Mouse (Mus musculus) spleen, postnatal 4 days (tissue): ENCODE results near the gene Tmem269.

Source experiments
- DNase-seq, 2 experiments: peaks; one replicate each; pipeline ENCODE4 v3.0.0; 2022; ENCODE audit warnings: low spot score in 2 of 2

Tmem269 gene

DNA sequence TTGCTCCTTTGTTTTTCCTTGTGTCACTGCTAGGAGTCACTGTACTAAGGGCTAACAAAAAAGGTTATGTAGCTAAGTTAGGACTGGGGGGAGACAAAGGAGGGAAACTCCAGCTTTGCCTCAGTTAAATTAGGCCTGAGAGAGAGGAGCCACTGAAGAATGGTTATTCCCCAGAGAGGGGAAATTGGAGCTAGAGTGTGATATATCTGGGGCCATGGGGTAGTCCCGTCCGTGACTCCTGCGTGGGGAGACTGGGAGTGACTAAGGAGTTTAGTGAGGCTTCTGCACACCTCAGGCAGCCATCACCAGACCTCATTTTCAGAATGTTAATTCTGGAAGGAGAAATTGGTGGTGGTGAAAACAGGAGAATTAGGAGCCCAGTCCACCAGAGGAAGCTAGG, 16.3 kb upstream of the Tmem269 start:
- no peak for DNase-seq

DNA sequence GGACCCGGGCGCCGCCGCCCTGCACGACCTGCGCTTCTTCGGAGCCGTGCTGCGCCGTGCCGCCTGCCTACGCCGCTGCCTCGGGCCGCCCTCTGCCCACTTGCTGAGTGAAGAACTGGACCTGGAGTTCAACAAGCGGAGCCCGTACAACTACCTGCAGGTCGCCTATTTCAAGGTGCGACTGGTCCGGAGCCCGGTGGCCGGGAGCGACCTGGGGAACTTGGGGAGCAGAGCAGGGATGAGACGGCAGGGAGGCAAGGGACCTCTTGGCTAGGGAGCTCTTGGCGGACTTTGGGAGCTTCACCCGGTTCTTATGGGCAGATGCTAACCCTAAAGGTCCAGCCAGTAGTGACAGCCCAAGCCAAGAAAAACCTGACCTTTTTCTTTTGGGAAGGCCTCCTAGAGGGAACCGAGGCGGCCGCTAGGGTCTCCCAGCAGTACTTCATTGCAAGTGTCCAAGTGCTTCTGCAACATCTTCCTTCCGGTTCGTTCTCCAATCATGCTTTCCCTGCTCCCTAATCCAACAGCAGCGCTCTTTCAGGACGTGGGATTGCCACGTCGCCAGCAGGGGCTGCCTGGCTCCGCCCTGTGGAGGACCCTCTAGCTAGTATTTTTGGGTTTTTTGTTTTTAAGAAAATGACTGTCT, 15.4 kb upstream of the Tmem269 start:
- DNase-seq = peak; percentile 49 to 83

DNA sequence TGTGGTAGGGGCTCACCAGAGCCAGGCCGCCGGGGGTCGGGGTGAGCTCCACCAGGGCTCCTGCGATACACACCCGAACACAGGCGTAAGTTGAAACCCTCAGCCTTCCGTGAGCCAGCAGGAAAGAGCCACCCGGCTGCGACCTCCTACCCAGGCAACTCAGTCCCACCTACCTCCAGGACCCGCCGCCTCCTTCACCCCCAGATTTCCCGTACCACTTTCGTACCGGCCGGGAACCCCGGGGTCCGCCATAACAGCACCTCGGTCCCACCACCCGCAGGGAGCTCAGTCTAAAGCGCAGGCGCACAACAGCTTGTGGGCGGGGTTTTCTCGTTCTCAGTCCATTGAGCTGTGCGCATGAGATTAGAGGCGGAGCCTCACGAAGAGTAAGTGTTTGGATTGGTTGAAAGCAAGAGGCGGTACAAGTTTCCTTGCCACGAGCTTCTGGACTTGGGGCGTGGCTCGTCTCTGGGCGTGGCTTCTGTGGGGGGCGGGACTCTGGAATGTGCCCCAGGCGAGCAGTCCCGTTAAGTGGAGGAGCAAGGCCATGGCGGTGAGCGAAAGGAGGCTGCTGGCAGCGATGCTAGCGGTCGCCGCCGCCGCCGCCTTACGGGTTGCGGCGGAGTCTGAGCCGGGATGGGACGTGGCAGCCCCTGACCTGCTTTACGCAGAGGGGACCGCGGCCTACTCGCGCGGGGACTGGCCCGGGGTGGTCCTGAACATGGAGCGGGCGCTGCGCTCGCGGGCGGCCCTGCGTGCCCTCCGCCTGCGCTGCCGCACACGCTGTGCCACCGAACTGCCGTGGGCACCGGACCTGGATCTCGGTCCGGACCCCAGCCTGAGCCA, 14.6 kb upstream of the Tmem269 start, which contains the start of the genes AU022252 and P3h1:
AU022252 (minus strand) TSS at position 303 of the 846 bp plus-strand sequence.
P3h1 (plus strand) TSS at position 506 of the 846 bp plus-strand sequence.
- peak; percentile 99 for DNase-seq

DNA sequence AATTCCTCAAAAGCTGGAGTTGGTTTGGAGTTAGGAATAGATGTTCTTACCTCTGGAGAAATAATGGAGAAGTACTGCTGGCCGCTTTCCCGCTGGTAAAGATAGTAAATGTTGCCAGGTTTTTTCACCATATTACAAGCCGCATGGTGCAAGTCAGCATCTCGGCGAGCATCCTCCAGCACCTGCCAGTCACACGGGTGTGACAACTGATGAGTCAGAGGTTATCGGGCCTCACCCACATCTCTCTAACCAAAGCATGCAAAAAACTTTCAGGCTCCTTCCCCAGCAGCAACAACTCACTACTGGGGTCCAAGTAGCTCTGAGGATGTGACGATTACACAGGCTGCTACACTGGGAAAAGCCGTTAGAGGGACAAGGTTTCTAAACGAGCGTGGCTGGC, 8.7 kb upstream of the Tmem269 start:
- DNase-seq = no peak

DNA sequence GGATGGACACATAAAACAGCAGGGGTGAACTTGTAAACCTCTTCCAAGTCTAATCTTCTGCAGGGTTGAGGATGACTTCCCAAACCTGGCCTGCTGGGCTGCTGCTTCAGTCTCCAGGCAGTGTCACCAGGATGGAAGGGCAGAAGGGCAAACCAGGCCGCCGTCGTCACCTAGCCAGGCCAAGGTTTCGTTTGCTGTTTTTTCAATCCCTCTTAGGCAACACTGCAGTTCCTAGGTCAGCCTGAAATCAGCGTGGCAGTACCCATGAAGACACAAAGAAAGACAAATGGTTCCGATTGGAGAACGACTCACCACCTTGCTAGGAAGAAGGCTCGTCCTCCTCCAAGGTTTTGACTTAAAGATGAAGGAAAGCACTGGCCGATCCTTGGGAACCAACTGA, 7.7 kb upstream of the Tmem269 start:
- DNase-seq = no peak

GRCm38 (mm10) chr4:119224534-119224933, 6.5 kb upstream of the Tmem269 start:
- DNase-seq = no peak

GRCm38 (mm10) chr4:119223696-119224095, 5.7 kb upstream of the Tmem269 start:
- peak in 1 of 2 experiments; percentile 25 for DNase-seq

DNA sequence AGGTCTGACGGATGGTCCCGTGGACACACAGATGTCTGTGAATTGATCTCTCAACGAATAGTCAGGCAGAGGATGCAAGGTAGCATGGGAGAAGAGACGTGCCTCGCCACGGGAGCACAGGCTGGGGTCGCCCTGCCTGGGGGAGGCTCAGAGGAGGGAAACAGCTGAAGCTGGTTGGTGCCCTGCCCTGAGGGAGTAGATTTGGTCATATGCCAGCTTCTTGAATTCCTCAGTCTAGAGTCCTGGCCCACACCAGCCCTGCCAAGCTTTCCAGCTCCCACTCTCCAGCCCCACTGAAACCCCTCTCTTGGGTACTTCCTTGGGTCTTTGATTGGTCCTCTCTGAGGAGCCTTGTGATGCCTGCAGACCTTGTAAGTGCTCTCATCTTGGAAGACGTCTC, 1.4 kb downstream of the Tmem269 start:
- no peak for DNase-seq

GRCm38 (mm10) chr4:119204672-119205071, 13.3 kb downstream of the Tmem269 start:
- DNase-seq = peak; percentile 69 to 84

DNA sequence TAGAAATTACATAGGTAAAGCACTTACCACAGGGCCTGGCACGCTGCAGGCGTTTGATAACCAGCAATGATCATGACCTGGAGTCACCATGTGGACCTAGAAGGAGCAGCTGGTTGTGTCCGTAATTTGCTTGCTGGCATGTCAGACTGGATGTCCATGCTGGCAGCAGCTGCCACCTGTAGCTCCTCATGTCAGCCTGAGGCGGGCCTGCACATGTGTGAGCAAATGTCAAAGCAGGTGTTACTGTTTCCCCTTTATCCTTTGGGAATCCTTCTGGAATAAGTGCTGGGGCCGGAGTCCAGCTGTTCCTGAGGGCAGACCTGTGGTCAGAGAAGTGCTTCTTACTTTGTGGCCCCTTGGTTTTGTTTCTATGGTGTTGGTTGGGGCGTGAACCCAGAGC, 19.9 kb downstream of the Tmem269 start:
- no peak for DNase-seq

GRCm38 (mm10) chr4:119195582-119196320, 22.3 kb downstream of the Tmem269 start:
- DNase-seq = no peak

GRCm38 (mm10) chr4:119194909-119195581, 23.0 kb downstream of the Tmem269 start, which contains the start of gene Svbp:
Gene Svbp, plus strand, starts transcription at chr4:119195306.
- DNase-seq = peak; percentile 93 to 98

- DNase-seq = no peak
Measured at GRCm38 (mm10) chr4:119192757-119193156, 25.3 kb downstream of the Tmem269 start.

- DNase-seq = no peak
Measured at GRCm38 (mm10) chr4:119191273-119191672, 26.7 kb downstream of the Tmem269 start.

DNA sequence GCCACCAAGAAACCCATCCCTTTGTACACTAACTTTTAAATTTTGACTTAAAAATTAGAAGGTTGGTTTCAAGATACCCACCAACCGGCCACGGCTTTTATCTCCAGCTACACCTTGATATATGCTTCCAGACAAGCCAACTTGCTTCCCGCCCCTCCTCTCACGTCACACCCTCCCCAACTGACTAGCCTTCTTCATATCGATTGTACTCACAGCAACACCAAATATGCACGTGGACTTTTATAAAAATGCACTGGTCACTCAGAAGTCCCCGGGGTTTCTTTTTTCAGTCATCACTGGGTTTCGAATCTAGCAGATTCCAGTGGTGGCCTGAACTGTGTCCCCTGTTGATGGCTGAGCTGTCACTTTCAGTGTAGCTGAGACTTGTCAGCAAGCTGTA, 27.4 kb downstream of the Tmem269 start:
- DNase-seq = peak; percentile 76 to 81

DNA sequence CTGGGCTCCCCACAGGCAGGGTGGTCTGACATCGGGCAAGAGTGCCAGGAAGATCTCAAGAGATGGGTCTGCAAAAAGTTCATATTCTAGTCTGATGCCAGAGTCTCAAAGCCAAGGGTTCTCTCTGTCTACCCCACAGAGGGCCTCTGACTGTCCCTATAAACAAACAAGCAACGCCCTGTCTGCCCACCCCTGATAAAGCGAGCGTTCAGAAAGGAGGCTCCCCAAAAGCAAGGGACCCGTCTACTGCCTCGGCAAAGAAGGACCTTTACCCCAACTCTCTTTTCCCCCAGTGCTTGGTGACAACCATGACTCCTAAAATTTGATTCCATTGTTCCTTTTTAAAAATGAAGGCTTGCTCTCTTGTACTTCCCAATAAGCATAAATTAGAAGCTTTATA, 28.2 kb downstream of the Tmem269 start, which contains the start of gene Ermap:
Ermap (minus strand) TSS at position 148 of the 400 bp plus-strand sequence.
- peak; percentile 76 to 82 for DNase-seq

DNA sequence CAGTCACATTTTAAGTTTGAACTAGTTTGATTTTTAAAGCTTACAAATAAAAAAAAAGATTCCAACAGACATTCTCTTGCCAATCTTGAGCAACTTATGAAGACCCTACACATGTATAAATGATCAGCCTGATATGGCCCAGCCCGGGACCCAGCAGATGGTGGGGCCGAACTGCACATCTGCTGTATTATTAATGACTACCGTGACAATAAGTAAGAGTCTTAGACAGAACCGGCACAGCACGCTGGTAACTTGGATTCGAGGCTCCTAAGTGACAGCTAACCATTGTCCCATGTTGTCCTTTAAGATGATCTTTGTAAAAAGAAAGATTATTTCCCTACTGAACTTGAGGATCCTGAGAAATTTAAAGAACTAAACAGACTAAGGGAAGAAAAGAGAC, 28.6 kb downstream of the Tmem269 start:
- no peak for DNase-seq

- DNase-seq = peak; percentile 67 to 79
Measured at GRCm38 (mm10) chr4:119188060-119188785, 29.8 kb downstream of the Tmem269 start.

GRCm38 (mm10) chr4:119185771-119186170, 32.2 kb downstream of the Tmem269 start:
- DNase-seq = no peak

- DNase-seq = no peak
Measured at GRCm38 (mm10) chr4:119183525-119183924, 34.5 kb downstream of the Tmem269 start.

GRCm38 (mm10) chr4:119181456-119181855, 36.6 kb downstream of the Tmem269 start:
- DNase-seq = no peak
